Mouse (Mus musculus) intestine, postnatal 0 days (tissue): Measurements from ENCODE around the gene Nxpe4. TPM values are rescaled to one million over a fixed set of nuclear protein-coding genes. Genes with fewer than 3 reads are reported as not detected.

Experiments used
- ATAC-seq: fragments of 200-750 bp; cut with Nextera tagmentation; 2 replicates; pipeline ENCODE4 v1.8.0; 2017; ENCODE audit warnings: mild to moderate bottlenecking, moderate TSS enrichment, moderate library complexity
- H3K27ac ChIP-seq: fragments of 300-500 bp; sonication (generic); 2 replicates; pipeline ENCODE4 v1.5.1; 2014; ENCODE audit warnings: mild to moderate bottlenecking, low read depth, low read length, moderate library complexity
- H3K27me3 ChIP-seq: fragments of 300-500 bp; sonication (generic); replicated peaks from 2 replicates; pipeline ENCODE4 v1.6.1; 2014; ENCODE audit warnings: low read length, mixed read lengths; ENCODE audit not compliant: control insufficient read depth, insufficient read depth
- H3K36me3 ChIP-seq: fragments of 300-500 bp; sonication (generic); 2 replicates; pipeline ENCODE4 v1.6.1; 2014; ENCODE audit warnings: mild to moderate bottlenecking, moderate library complexity; ENCODE audit not compliant: control insufficient read depth, insufficient read depth
- H3K4me1 ChIP-seq: fragments of 300-500 bp; sonication (generic); replicated peaks from 2 replicates; pipeline ENCODE4 v1.6.1; 2014; ENCODE audit warnings: antibody characterized with exemption, low read length, mixed read lengths; ENCODE audit not compliant: control insufficient read depth, insufficient read depth
- H3K4me2 ChIP-seq: fragments of 300-500 bp; sonication (generic); replicated peaks from 2 replicates; pipeline ENCODE4 v1.6.1; 2014; ENCODE audit warnings: low read depth, mild to moderate bottlenecking, moderate library complexity
- H3K4me3 ChIP-seq: fragments of 300-500 bp; sonication (generic); 2 replicates; pipeline ENCODE4 v1.5.1; 2014; ENCODE audit warnings: low read depth, low read length
- H3K9ac ChIP-seq: fragments of 300-500 bp; sonication (generic); 2 replicates; pipeline ENCODE4 v1.6.1; 2014; ENCODE audit warnings: mild to moderate bottlenecking, low read depth, low read length
- H3K9me3 ChIP-seq: fragments of 300-500 bp; sonication (generic); 2 replicates; pipeline ENCODE4 v1.6.1; 2016; ENCODE audit warnings: mixed run types; ENCODE audit not compliant: control insufficient read depth
- CTCF ChIP-seq: sonication (generic); IDR thresholded peaks from 2 replicates; pipeline ENCODE4 v1.5.1; 2016; ENCODE audit warnings: low read depth, mild to moderate bottlenecking, control low read depth, antibody characterized with exemption, moderate library complexity
- WGBS: fragments of 180-500 bp; shearing (Covaris S2); extraction: QIAGEN DNeasy Blood & Tissue Kit; methylation state at CpG from one replicate; pipeline ENCODE4 v1.1.7; 2014; 5-methylcytosine and 5-hydroxymethylcytosine counted together
- polyA plus RNA-seq: library from polyadenylated mRNA; unstranded; fragments of >200 nt; fragmentation: Nextera tagmentation; extraction: Ambion mirVana; gene quantifications from 2 replicates; pipeline ENCODE4 v1.2.1, GENCODE M21; 2015

Nxpe4 gene
- polyA plus RNA-seq, 1 experiment from 2014 or later = 2.0 TPM

DNA sequence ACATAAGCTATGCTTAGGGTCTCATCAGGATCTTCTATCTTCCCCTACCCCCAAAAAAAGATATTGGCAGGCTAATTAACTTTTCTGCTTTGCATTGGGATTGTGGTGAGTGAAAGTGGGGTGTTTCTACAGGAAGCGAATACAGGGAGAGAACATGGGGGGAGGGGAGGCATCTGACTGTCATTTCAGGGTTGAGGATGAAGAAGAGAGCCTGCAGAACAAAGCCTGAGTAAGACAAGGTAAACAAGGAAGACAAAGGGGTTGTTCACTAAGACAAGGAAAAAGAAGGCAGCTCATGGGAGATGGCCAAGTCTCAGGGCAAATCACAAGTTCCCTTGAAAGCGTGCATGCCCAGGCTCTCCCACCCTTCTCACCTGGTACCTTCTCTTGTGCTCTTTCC lies 256.6 kb downstream of the Nxpe4 start:
- Histone ChIP-seq H3K9ac (no peak overlapping the region), H3K27me3 (no peaks in the 10 kb centered on the region), H3K4me1 (no peaks in the 10 kb centered on the region), H3K9me3 (no peaks in the 10 kb centered on the region), H3K4me2 (no peak overlapping the region), H3K36me3 (no peaks in the 10 kb centered on the region), H3K4me3 (no peak overlapping the region), H3K27ac (no peak overlapping the region)
- WGBS = 69% methylated on average over 2 of the region's 2 CpGs
- no peak for TF ChIP-seq CTCF
- ATAC-seq = no peak

DNA sequence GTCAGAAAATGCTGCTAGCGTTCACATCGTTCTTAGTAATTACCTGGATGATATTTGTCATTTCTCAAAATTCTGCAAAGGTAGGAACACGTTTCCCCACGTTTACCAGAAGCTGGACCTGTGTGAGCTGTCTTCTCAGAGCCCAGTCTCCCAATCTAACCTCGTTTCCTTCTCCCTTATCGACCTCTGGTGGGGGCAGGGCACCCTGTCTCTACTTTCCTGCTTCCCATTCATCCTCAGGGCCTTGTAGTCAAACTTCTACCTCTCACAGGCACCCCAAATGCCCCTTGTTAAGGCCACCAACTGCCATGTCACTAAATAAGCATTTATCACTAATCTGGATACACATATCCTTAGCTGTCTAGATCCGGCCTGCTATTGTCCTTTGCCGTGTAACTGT lies 257.0 kb downstream of the Nxpe4 start:
- no peaks in the 10 kb centered on the region for H3K27me3 ChIP-seq
- H3K9ac ChIP-seq = no peak overlapping the region
- no peak overlapping the region for H3K4me3 ChIP-seq
- H3K4me2 ChIP-seq = no peak overlapping the region
- H3K36me3 ChIP-seq = no peaks in the 10 kb centered on the region
- H3K27ac ChIP-seq = no peak overlapping the region
- ATAC-seq = no peak
- no peaks in the 10 kb centered on the region for H3K9me3 ChIP-seq
- H3K4me1 ChIP-seq = no peaks in the 10 kb centered on the region
- 67% methylated on average over 8 of the region's 8 CpGs for WGBS
- TF ChIP-seq CTCF = no peak

DNA sequence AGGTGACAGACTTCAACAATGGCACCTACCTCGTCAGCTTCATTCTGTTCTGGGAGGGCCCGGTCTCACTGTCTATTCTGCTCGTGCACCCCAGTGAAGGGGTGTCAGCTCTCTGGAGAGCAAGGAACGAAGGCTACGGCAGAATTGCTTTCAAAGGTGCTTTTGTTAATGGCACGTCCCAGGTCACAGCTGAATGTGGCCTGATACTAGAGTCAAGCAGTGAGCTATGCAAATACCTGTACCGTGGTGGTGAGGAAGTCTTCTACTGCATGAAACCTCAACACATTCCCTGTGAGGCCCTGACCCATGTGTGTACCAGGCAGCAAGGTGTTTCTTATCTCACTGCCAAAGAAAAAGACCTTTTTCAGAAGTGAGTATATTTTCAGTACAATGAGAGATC lies 258.6 kb downstream of the Nxpe4 start:
- H3K4me3 ChIP-seq = no peak overlapping the region

DNA sequence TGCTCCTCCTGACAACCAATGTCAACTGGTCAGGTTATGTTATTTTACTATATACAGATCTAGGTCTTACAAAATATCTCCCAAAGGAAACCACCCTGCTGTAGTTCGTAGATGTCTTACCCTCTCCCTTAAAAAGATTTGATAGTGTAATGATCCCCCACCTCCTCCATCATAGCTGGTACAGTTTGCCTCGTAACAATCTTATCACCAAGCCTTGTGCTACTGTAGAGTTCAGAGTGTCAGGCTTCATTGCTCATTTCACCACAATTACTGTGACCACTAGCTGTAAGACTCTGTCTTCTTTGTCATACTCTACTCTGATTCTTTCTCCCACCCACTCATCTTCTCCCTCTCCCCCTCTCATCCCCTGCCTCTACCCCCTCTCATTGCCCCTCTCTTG lies 259.2 kb downstream of the Nxpe4 start:
- no peak overlapping the region for H3K27ac ChIP-seq
- H3K9me3 ChIP-seq = no peaks in the 10 kb centered on the region
- no peaks in the 10 kb centered on the region for H3K27me3 ChIP-seq
- no peaks in the 10 kb centered on the region for H3K36me3 ChIP-seq
- no peak for TF ChIP-seq CTCF
- ATAC-seq = no peak
- no peak overlapping the region for H3K4me2 ChIP-seq
- 87% methylated on average over 2 of the region's 2 CpGs for WGBS
- H3K9ac ChIP-seq = no peak overlapping the region
- no peaks in the 10 kb centered on the region for H3K4me1 ChIP-seq
- H3K4me3 ChIP-seq = no peak overlapping the region

More for the DNA sequence above, 258.6 kb downstream of the Nxpe4 start:
- Histone ChIP-seq H3K4me1 (no peaks in the 10 kb centered on the region), H3K9ac (no peak overlapping the region), H3K9me3 (no peaks in the 10 kb centered on the region), H3K27me3 (no peaks in the 10 kb centered on the region), H3K36me3 (no peaks in the 10 kb centered on the region), H3K4me2 (no peak overlapping the region), H3K27ac (no peak overlapping the region)
- no peak for TF ChIP-seq CTCF
- no peak for ATAC-seq
- 80% methylated on average over 7 of the region's 7 CpGs for WGBS

DNA sequence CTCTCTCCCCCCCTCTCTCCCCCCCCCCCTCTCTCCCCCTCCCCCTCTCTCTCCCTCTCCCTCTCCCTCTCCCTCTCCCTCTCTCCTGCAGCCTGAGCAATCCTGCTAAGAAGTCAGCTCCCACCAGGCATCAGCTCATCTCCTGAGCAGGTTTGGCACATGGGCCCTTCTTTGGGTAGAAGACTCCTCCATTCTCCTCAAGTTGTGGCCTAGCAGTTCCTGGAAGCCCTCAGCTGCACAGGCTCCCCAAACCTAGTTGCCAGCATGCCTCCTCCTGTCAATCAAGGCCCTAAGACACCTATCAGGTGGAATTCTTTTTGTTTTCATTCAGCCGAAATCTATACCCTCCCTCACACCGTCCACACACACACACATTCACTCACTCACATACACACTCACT lies 259.7 kb downstream of the Nxpe4 start:
- no peaks in the 10 kb centered on the region for H3K36me3 ChIP-seq
- WGBS = 83% methylated on average over 2 of the region's 2 CpGs
- no peak for TF ChIP-seq CTCF

DNA sequence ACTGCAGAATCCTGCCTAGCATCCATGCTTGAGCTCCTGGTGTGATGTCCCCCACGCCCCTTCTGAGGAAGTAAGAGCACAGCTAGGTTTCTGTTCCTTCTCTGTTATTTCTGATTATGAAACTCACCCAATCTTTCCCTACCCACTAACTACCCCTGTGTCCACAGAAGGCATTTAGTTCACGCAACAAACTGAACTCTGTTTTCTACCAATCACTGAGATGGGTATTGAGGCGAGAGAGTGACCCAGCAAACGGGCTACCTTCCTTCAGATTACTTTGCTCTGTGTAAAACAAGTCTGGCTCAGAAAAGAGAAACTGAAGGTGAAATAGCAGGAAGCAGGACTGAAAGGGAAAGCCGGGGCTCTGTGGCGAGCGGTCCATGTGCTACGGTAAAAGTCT lies 260.6 kb downstream of the Nxpe4 start:
- Histone ChIP-seq H3K4me2 (no peak overlapping the region), H3K4me3 (no peak overlapping the region), H3K9me3 (no peaks in the 10 kb centered on the region), H3K27me3 (no peaks in the 10 kb centered on the region), H3K4me1 (no peaks in the 10 kb centered on the region), H3K36me3 (no peaks in the 10 kb centered on the region), H3K9ac (no peak overlapping the region), H3K27ac (no peak overlapping the region)
- 76% methylated on average over 8 of the region's 8 CpGs for WGBS
- ATAC-seq = no peak
- TF ChIP-seq CTCF = no peak

More for the DNA sequence above, 259.7 kb downstream of the Nxpe4 start:
- Histone ChIP-seq H3K4me1 (no peaks in the 10 kb centered on the region), H3K4me2 (no peak overlapping the region), H3K4me3 (no peak overlapping the region), H3K27me3 (no peaks in the 10 kb centered on the region), H3K9me3 (no peaks in the 10 kb centered on the region), H3K27ac (no peak overlapping the region), H3K9ac (no peak overlapping the region)
- ATAC-seq = no peak

DNA sequence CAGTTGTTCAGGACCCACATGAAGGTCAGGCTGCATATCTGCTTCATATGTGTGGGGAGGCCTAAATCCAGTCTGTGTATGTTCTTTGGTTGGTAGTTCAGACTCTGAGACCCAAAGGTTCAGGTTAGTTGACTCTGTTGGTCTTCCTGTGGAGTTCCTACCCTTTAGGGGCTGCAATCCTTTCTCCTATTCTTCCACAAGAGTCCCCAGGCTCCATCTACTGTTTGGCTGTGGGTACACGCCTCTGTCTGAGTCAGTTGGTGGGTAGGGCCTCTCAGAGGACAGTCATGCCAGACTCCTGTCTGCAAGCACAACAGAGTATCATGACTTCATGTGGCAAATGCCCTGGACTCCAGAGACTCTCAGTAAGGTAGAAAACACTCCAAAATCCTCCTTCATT lies 261.4 kb downstream of the Nxpe4 start:
- WGBS = 30% methylated on average over 1 of the region's 1 CpGs
- no peaks in the 10 kb centered on the region for H3K9me3 ChIP-seq
- no peak for ATAC-seq
- no peak overlapping the region for H3K4me2 ChIP-seq
- H3K4me1 ChIP-seq = no peaks in the 10 kb centered on the region
- H3K27me3 ChIP-seq = no peaks in the 10 kb centered on the region
- 0 out of 2 replicates have a peak, but pooled peaks have one; percentile 25 for TF ChIP-seq CTCF
- no peak overlapping the region for H3K27ac ChIP-seq
- H3K9ac ChIP-seq = no peak overlapping the region
- no peaks in the 10 kb centered on the region for H3K36me3 ChIP-seq
- no peak overlapping the region for H3K4me3 ChIP-seq
